Mouse (Mus musculus): ENCODE measurements around the gene Aqp9. TPM values are rescaled to one million over a fixed set of nuclear protein-coding genes. Genes with fewer than 3 reads are reported as not detected.

Gene Aqp9
- polyA plus RNA-seq, 1 experiment: 0.32 TPM

- H3K36me3 ChIP-seq (ENCODE audit: control insufficient read depth, insufficient read depth): no peaks in the 10 kb centered on the region
- no peak within 1 kb of the TSS for H3K4me3 ChIP-seq
- H3K4me2 ChIP-seq (ENCODE audit: low read depth): no peak within 1 kb of the TSS
- no peaks in the 10 kb centered on the region for H3K79me2 ChIP-seq (ENCODE audit: control insufficient read depth, insufficient read depth)
- peaks cover 23% of the 10 kb centered on the region for H3K27me3 ChIP-seq (ENCODE audit: control insufficient read depth, insufficient read depth, insufficient read length)
- no peak within 1 kb of the TSS for H3ac ChIP-seq (ENCODE audit: control insufficient read depth, insufficient read length)
- no peak for TF ChIP-seq USF1 (IDR thresholded peaks at IDR 0.05; ENCODE audit: low read depth)
- no peak for TF ChIP-seq TCF3 (IDR thresholded peaks at IDR 0.05; ENCODE audit: insufficient read length, low read depth)
Observed at GRCm38 (mm10) chr9:71215248-71216035, 47.0 kb upstream of the Aqp9 start, which contains the start of gene Aldh1a2. Gene Aldh1a2 (plus strand): TSS chr9:71215789.

DNA sequence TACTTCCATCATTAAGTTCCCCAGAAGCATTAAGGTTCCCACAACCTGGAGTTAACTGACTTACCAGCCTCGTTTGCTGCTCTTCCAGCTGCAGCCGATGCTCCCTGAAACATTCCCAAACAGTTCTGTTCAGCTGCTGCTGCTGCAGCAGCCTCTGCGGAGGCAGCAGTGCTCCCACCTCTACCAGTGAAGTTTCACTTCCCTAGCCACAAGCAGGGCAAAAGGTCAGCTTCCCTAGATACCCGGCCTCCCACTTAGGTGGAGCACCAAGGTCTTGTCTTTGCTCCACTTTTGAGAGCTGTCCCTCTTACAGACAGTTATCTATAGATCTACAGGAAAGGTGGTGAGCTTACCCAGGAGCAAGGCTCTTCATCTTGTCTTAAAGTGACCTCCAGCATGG lies 45.2 kb upstream of the Aqp9 start:
- TF ChIP-seq E2F4 (IDR thresholded peaks at IDR 0.05; ENCODE audit: insufficient read depth): no peak
- TF ChIP-seq POLR2AphosphoS2 (IDR thresholded peaks at IDR 0.05; ENCODE audit: insufficient read length, low read depth): no peak
- no peak for TF ChIP-seq MAX (IDR thresholded peaks at IDR 0.05; ENCODE audit: low read depth)
- no peak for TF ChIP-seq MYOG (IDR thresholded peaks at IDR 0.05; ENCODE audit: control insufficient read depth in 1 of 3, insufficient read depth in 1 of 3, insufficient read length in 2 of 3, low read depth in 2 of 3)
- TF ChIP-seq TCF3 (IDR thresholded peaks at IDR 0.05; ENCODE audit: insufficient read length, low read depth): no peak
- no peak for TF ChIP-seq MYOD1 (IDR thresholded peaks at IDR 0.05; ENCODE audit: control insufficient read depth in 1 of 3, insufficient read length in 2 of 3, low read depth in 2 of 3)
- peaks cover 23% of the 10 kb centered on the region for H3K27me3 ChIP-seq (ENCODE audit: control insufficient read depth, insufficient read depth, insufficient read length)
- H3K79me2 ChIP-seq (ENCODE audit: control insufficient read depth, insufficient read depth): no peaks in the 10 kb centered on the region
- no peaks in the 10 kb centered on the region for H3K36me3 ChIP-seq (ENCODE audit: control insufficient read depth, insufficient read depth)
- no peak overlapping the region for H3K4me3 ChIP-seq
- H3ac ChIP-seq (ENCODE audit: control insufficient read depth, insufficient read length): no peak overlapping the region
- H3K4me2 ChIP-seq (ENCODE audit: low read depth): no peak overlapping the region

- H3K4me3 ChIP-seq: no peak overlapping the region
- H3ac ChIP-seq (ENCODE audit: control insufficient read depth, insufficient read length): no peak overlapping the region
- no peaks in the 10 kb centered on the region for H3K79me2 ChIP-seq (ENCODE audit: control insufficient read depth, insufficient read depth)
- peaks cover 16% of the 10 kb centered on the region for H3K27me3 ChIP-seq (ENCODE audit: control insufficient read depth, insufficient read depth, insufficient read length)
- H3K36me3 ChIP-seq (ENCODE audit: control insufficient read depth, insufficient read depth): no peaks in the 10 kb centered on the region
- TF ChIP-seq TCF3 (IDR thresholded peaks at IDR 0.05; ENCODE audit: insufficient read length, low read depth) (no peak), POLR2A (IDR thresholded peaks at IDR 0.05; ENCODE audit: insufficient read length, low read depth) (no peak), MAX (IDR thresholded peaks at IDR 0.05; ENCODE audit: low read depth) (no peak), SRF (IDR thresholded peaks at IDR 0.05; ENCODE audit: control insufficient read depth, insufficient read length, low read depth) (no peak), REST (IDR thresholded peaks at IDR 0.05; ENCODE audit: insufficient read depth, insufficient read length) (no peak), MYOG (IDR thresholded peaks at IDR 0.05; ENCODE audit: control insufficient read depth in 1 of 3, insufficient read depth in 1 of 3, insufficient read length in 2 of 3, low read depth in 2 of 3) (no peak)
- no peak overlapping the region for H3K4me2 ChIP-seq (ENCODE audit: low read depth)
Observed at GRCm38 (mm10) chr9:71210870-71211269, 42.4 kb upstream of the Aqp9 start.

DNA sequence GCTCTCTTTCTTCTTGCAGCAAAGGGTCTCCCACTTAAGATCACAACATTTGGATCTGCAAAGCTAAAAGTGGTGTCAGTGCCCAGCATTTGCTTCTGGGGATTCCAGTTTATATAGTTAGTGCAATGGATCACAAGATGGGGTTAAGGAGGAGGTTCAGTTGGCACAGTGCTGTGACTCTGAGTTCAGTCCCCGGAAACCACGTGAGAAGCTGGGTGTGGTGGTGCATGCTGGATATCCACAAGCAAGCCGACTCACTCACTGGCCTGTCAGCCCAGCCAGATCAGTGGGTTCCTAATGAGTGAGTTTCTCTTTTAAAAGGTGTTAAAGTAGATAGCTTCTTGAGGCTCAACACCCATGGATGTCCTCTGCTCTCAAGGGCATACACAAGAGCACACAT lies 40.8 kb upstream of the Aqp9 start:
- H3K79me2 ChIP-seq (ENCODE audit: control insufficient read depth, insufficient read depth): no peaks in the 10 kb centered on the region
- H3K4me2 ChIP-seq (ENCODE audit: low read depth): no peak overlapping the region
- H3K36me3 ChIP-seq (ENCODE audit: control insufficient read depth, insufficient read depth): no peaks in the 10 kb centered on the region
- peaks cover 5% of the 10 kb centered on the region for H3K27me3 ChIP-seq (ENCODE audit: control insufficient read depth, insufficient read depth, insufficient read length)
- H3K4me3 ChIP-seq: no peak overlapping the region
- TF ChIP-seq MYOD1 (IDR thresholded peaks at IDR 0.05; ENCODE audit: control insufficient read depth in 1 of 3, insufficient read length in 2 of 3, low read depth in 2 of 3) (no peak), MAX (IDR thresholded peaks at IDR 0.05; ENCODE audit: low read depth) (no peak), REST (IDR thresholded peaks at IDR 0.05; ENCODE audit: insufficient read depth, insufficient read length) (no peak), TCF3 (IDR thresholded peaks at IDR 0.05; ENCODE audit: insufficient read length, low read depth) (no peak)
- no peak overlapping the region for H3ac ChIP-seq (ENCODE audit: control insufficient read depth, insufficient read length)

GRCm38 (mm10) chr9:71202265-71202664 lies 33.8 kb upstream of the Aqp9 start:
- Histone ChIP-seq H3K79me2 (ENCODE audit: control insufficient read depth, insufficient read depth) (no peaks in the 10 kb centered on the region), H3K4me3 (no peak overlapping the region), H3K4me2 (ENCODE audit: low read depth) (no peak overlapping the region), H3ac (ENCODE audit: control insufficient read depth, insufficient read length) (no peak overlapping the region), H3K27me3 (ENCODE audit: control insufficient read depth, insufficient read depth, insufficient read length) (peaks cover 6% of the 10 kb centered on the region), H3K36me3 (ENCODE audit: control insufficient read depth, insufficient read depth) (no peaks in the 10 kb centered on the region)
- TF ChIP-seq CEBPB (IDR thresholded peaks at IDR 0.05; ENCODE audit: insufficient read depth, poor library complexity, severe bottlenecking): no peak
- TF ChIP-seq USF1 (IDR thresholded peaks at IDR 0.05; ENCODE audit: low read depth): no peak
- no peak for TF ChIP-seq MYOD1 (IDR thresholded peaks at IDR 0.05; ENCODE audit: control insufficient read depth in 1 of 3, insufficient read length in 2 of 3, low read depth in 2 of 3)
- TF ChIP-seq SRF (IDR thresholded peaks at IDR 0.05; ENCODE audit: control insufficient read depth, insufficient read length, low read depth): no peak
- no peak for TF ChIP-seq POLR2A (IDR thresholded peaks at IDR 0.05; ENCODE audit: insufficient read length, low read depth)
- TF ChIP-seq TCF12 (IDR thresholded peaks at IDR 0.05; ENCODE audit: insufficient read depth, poor library complexity, severe bottlenecking): no peak
- TF ChIP-seq TCF3 (IDR thresholded peaks at IDR 0.05; ENCODE audit: insufficient read length, low read depth): no peak
- no peak for TF ChIP-seq POLR2AphosphoS2 (IDR thresholded peaks at IDR 0.05; ENCODE audit: insufficient read length, low read depth)
- TF ChIP-seq MAX (IDR thresholded peaks at IDR 0.05; ENCODE audit: low read depth): no peak
- no peak for TF ChIP-seq MYOG (IDR thresholded peaks at IDR 0.05; ENCODE audit: control insufficient read depth in 1 of 3, insufficient read depth in 1 of 3, insufficient read length in 2 of 3, low read depth in 2 of 3)
- no peak for TF ChIP-seq REST (IDR thresholded peaks at IDR 0.05; ENCODE audit: insufficient read depth, insufficient read length)
